Mouse (Mus musculus) embryonic facial prominence, embryonic 11.5 days (tissue): ENCODE measurements around the gene Uaca. TPM values are rescaled to one million over a fixed set of nuclear protein-coding genes. Genes with fewer than 3 reads are reported as not detected.

Source experiments
- ATAC-seq: fragments of 200-750 bp; cut with Nextera tagmentation; replicated peaks from 2 replicates; pipeline ENCODE4 v1.8.0; 2017; ENCODE audit warnings: low read depth; ENCODE audit not compliant: insufficient number of reproducible peaks, low FRiP score, low TSS enrichment
- DNase-seq: peaks from one replicate; pipeline ENCODE4 v3.0.0-alpha.2; 2015; ENCODE audit warnings: low spot score
- H3K27ac ChIP-seq: fragments of 300-500 bp; sonication (generic); replicated peaks from 2 replicates; pipeline ENCODE4 v1.5.1; 2014; ENCODE audit warnings: mild to moderate bottlenecking, low read depth, low read length, control low read depth
- H3K27me3 ChIP-seq: fragments of 300-500 bp; sonication (generic); 2 replicates; pipeline ENCODE4 v1.6.1; 2014; ENCODE audit warnings: mild to moderate bottlenecking, low read length, moderate library complexity, mixed read lengths; ENCODE audit not compliant: control insufficient read depth, insufficient read depth
- H3K36me3 ChIP-seq: fragments of 300-500 bp; sonication (generic); replicated peaks from 2 replicates; pipeline ENCODE4 v1.6.1; 2014; ENCODE audit warnings: low read depth, mild to moderate bottlenecking, low read length, moderate library complexity, mixed read lengths; ENCODE audit not compliant: control insufficient read depth, insufficient read depth
- H3K4me1 ChIP-seq: fragments of 300-500 bp; sonication (generic); 2 replicates; pipeline ENCODE4 v1.6.1; 2014; ENCODE audit warnings: low read length, mixed read lengths; ENCODE audit not compliant: control insufficient read depth, insufficient read depth
- H3K4me2 ChIP-seq: fragments of 300-500 bp; sonication (generic); 2 replicates; pipeline ENCODE4 v1.6.1; 2014; ENCODE audit warnings: low read depth, mild to moderate bottlenecking, control low read depth, low read length, moderate library complexity
- H3K4me3 ChIP-seq: fragments of 300-500 bp; sonication (generic); 2 replicates; pipeline ENCODE4 v1.5.1; 2014; ENCODE audit warnings: low read depth, low read length, control low read depth
- H3K9ac ChIP-seq: fragments of 300-500 bp; sonication (generic); replicated peaks from 2 replicates; pipeline ENCODE4 v1.6.1; 2014; ENCODE audit warnings: mild to moderate bottlenecking, control low read depth, low read length
- H3K9me3 ChIP-seq: fragments of 300-500 bp; sonication (generic); replicated peaks from 2 replicates; pipeline ENCODE4 v1.6.1; 2016; ENCODE audit warnings: mild to moderate bottlenecking, low read length, inconsistent platforms, mixed read lengths; ENCODE audit not compliant: control insufficient read depth
- WGBS: fragments of 180-500 bp; shearing (Covaris S2); extraction: QIAGEN DNeasy Blood & Tissue Kit; methylation state at CpG from one replicate; pipeline ENCODE4 v1.1.7; 2014; 5-methylcytosine and 5-hydroxymethylcytosine counted together
- polyA plus RNA-seq: library from polyadenylated mRNA; unstranded; fragments of >200 nt; fragmentation: Nextera tagmentation; extraction: Ambion mirVana; gene quantifications from 2 replicates; pipeline ENCODE4 v1.2.1, GENCODE M21; 2014

Uaca gene
- polyA plus RNA-seq, 1 experiment from 2014 or later, result 22.8 TPM

DNA sequence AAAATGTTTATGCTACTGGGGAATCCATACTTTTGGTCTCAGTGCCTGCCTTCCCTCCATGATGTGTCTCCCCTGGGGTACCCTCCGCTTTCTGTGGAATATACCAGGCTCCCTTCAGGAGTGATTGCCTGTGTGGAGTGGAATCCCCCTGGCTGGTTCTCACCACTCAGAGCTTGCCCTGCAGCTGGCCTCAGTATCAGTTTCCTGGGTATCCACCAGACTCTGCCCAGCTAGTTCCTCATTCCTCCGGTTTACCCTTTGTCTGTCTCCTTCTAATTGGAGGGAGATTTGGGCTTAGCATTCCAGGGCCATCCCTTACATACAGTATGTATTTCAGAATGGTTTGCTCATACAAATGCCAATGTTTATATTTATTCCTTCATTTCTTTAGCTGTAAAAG, 33.9 kb downstream of the Uaca start:
- Histone ChIP-seq H3K9ac (no peak overlapping the region), H3K36me3 (no peaks in the 10 kb centered on the region), H3K4me3 (no peak overlapping the region), H3K4me2 (no peak overlapping the region), H3K4me1 (no peaks in the 10 kb centered on the region; the same call in 1 of the 2 replicates), H3K27me3 (no peaks in the 10 kb centered on the region), H3K9me3 (no peaks in the 10 kb centered on the region), H3K27ac (no peak overlapping the region)
- ATAC-seq, result no peak
- DNase-seq, result no peak
- 71% methylated on average over 2 of the region's 2 CpGs for WGBS

DNA sequence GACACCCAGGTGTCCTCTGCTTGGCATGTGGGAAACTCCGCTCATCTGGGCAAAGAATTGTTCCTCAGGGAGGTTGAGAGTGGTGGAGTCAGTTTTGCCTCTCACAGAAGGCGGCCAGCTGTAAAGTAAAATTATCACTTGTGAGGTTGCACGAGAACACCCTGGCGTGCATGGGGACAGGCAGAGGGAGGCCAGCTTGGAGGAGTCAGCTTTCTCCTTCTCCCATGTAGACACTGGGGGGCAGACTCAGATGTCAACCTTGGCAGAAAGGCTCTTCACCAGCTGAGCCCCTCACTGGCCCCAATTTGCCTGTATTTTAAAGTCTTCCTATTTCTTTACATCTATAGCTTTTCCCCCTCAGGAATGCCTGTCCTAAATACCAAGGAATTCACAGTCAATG, 35.3 kb downstream of the Uaca start:
- ATAC-seq (no peak), DNase-seq (no peak)
- H3K36me3 ChIP-seq, result no peaks in the 10 kb centered on the region
- no peaks in the 10 kb centered on the region for H3K27me3 ChIP-seq
- H3K4me3 ChIP-seq, result no peak overlapping the region
- no peak overlapping the region for H3K9ac ChIP-seq
- H3K9me3 ChIP-seq, result no peaks in the 10 kb centered on the region
- 50% methylated on average over 4 of the region's 4 CpGs for WGBS
- no peak overlapping the region for H3K4me2 ChIP-seq
- no peaks in the 10 kb centered on the region; the same call in 1 of the 2 replicates for H3K4me1 ChIP-seq
- H3K27ac ChIP-seq, result no peak overlapping the region

DNA sequence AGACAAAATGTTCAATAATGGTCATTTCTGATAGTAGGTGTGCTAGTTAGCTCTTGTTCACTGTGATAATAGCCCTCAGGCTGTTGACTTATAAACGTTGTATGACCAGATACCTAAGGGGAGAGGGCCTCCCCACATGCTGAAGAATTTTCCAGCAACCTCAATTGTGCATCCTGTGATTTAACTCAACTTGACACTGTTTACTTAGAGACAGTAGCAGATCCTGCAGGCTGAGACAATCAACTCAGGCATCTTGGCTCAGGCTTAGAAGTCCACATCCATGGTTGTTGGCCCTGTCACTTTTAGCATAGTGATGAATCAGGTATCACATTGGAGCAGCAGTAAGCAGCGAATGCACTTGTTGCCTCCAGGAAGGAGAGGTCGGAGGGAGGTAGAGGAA, 35.7 kb downstream of the Uaca start:
- no peak overlapping the region for H3K9ac ChIP-seq
- 53% methylated on average over 3 of the region's 3 CpGs for WGBS
- H3K27me3 ChIP-seq, result no peaks in the 10 kb centered on the region
- no peak overlapping the region for H3K27ac ChIP-seq
- H3K4me2 ChIP-seq, result no peak overlapping the region
- H3K4me3 ChIP-seq, result no peak overlapping the region
- H3K36me3 ChIP-seq, result no peaks in the 10 kb centered on the region
- ATAC-seq (no peak), DNase-seq (no peak)
- no peaks in the 10 kb centered on the region for H3K9me3 ChIP-seq
- H3K4me1 ChIP-seq, result no peaks in the 10 kb centered on the region; the same call in 1 of the 2 replicates

DNA sequence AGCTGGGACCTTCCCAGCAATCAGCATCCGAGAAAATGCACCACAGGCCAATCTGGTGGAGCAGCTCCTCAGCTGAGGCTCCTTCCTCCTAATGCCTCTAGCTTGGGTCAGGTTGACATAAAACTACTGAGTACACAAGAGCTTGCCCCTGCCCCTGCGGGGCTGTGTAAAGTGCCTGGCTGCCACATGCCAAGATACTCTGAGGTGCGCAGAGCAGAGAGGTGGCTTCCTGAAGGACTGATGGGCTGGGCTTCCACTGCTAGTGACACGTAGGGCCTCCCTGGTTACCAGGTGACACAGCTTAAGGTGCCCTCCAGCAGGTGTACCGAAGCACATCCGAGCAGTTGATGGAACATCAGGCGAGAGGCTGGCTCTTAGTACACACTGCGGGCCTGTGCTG, 37.9 kb downstream of the Uaca start:
- H3K4me1 ChIP-seq, result no peaks in the 10 kb centered on the region; the same call in 1 of the 2 replicates
- H3K27me3 ChIP-seq, result no peaks in the 10 kb centered on the region
- no peaks in the 10 kb centered on the region for H3K9me3 ChIP-seq
- DNase-seq (no peak), ATAC-seq (no peak)
- 93% methylated on average over 8 of the region's 8 CpGs for WGBS
- H3K36me3 ChIP-seq, result no peaks in the 10 kb centered on the region
- no peak overlapping the region for H3K4me3 ChIP-seq
- no peak overlapping the region for H3K27ac ChIP-seq
- no peak overlapping the region for H3K4me2 ChIP-seq
- H3K9ac ChIP-seq, result no peak overlapping the region

DNA sequence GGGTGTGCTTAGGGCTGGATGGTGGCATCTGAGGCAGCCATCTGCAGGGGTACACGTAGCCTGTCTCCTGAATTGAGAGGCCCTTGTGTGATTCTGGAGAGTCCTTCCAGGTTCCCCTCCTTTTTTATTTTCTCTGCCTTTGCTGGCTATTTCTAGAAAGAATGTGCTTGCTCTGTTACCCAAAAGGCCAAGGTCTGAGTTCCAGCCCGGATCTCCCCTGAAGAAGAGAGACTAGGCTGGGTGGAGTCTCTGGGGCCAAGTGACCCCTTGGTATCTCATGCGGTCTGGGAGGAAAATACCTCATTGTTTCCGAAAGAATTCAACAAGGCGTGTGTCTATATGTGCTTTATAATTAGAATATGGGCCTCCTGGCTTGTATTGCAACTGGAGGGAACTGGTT, 41.8 kb downstream of the Uaca start:
- ATAC-seq, result no peak
- Histone ChIP-seq H3K4me3 (no peak overlapping the region), H3K27ac (no peak overlapping the region), H3K4me1 (peaks cover under 1% of the 10 kb centered on the region), H3K36me3 (no peaks in the 10 kb centered on the region), H3K9ac (no peak overlapping the region), H3K4me2 (no peak overlapping the region), H3K27me3 (no peaks in the 10 kb centered on the region), H3K9me3 (no peaks in the 10 kb centered on the region)
- DNase-seq, result no peak
- 70% methylated on average over 5 of the region's 5 CpGs for WGBS

DNA sequence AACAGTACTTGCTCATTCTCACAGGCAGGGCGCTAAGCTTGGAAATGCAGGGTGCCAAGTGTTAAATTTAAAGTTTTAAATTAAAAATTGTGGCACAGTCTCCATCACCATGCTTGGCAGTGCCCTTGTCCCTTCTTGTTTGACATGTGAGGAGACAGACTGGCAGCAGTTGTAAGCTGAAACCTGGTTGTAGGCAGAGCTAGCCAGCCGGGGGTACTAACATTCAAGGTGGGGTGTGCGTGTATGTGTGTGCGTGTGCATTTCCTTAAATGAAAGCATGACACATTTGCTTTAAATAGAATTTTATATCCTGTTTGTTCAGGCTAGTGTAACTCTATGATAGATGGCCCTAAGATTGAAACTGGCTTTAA, 42.7 kb downstream of the Uaca start:
- Histone ChIP-seq H3K9ac (no peak overlapping the region), H3K27me3 (no peaks in the 10 kb centered on the region), H3K4me1 (peaks cover 4% of the 10 kb centered on the region), H3K9me3 (no peaks in the 10 kb centered on the region), H3K4me2 (no peak overlapping the region), H3K27ac (no peak overlapping the region), H3K36me3 (no peaks in the 10 kb centered on the region), H3K4me3 (no peak overlapping the region)
- ATAC-seq (no peak), DNase-seq (no peak)
- WGBS, result 49% methylated on average over 4 of the region's 4 CpGs

DNA sequence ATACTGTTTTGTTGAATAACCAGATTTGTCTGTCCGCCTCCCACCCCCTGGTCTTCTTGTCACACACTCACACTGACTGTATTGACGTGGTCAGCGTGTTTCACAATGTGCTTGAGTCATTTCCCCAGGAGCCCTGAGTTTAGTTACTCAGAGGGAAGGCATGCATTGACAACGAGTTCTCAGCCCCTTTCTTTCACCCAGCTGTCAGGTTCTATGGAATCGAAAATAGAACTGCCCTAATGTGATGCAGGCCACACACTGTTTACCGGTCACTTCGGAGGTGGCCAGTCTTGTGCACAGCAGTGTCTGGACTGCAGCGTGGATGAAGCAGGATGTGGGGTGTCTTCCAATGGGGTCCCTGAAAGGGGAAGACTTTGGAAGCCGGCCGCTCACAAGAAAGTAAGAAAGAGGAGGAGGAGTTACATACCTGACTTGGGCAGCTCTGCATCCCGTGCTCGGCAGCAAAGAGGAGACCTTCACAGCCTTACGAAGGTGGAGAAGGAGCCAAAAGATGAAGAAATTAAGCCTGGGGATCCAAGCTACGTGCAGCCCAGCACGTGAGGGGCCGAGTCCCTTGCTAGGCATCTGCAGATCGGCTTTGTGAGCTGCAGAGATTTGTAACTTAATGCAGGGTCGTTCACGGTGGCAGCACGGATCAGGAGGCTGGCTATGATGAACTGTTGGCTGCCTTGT, 43.3 kb downstream of the Uaca start:
- Histone ChIP-seq H3K4me2 (peak overlapping the region; percentile 32), H3K27me3 (no peaks in the 10 kb centered on the region), H3K9me3 (no peaks in the 10 kb centered on the region), H3K4me1 (peaks cover 4% of the 10 kb centered on the region), H3K4me3 (peak overlapping the region; percentile 21), H3K9ac (peak overlapping the region; percentile 39), H3K27ac (0 out of 2 replicates have a peak overlapping the region, but pooled peaks have one; percentile 43), H3K36me3 (no peaks in the 10 kb centered on the region)
- DNase-seq (peak; percentile 60), ATAC-seq (peak; percentile 67; the same call in 1 of the 2 replicates)
- WGBS, result 13% methylated on average over 20 of the region's 20 CpGs

DNA sequence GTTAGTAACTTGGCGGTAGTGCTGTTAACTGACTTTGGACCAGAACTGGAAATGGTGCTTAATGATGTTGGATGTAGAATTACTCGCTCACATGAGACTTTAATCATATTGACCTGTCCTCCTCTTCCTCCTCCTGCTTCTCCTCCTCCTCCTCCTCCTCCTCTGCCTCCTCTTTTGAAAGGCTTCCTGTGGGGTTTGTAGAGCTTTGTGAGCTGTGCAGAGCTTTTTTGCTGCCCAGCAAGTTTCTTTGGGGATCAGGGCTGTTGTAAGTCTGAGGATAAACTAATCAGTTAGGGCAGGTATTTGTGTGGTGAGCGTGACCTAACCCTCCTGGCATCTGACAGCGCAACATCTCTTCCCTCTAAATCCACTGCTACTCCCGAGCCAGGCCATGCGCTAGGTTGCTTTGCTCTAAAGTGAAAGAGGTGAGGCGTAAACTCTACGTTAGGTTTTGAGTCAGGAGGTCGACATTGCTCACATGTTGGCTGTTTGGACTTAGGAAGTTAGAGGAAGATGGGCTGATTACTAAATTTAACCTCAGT, 44.1 kb downstream of the Uaca start:
- Histone ChIP-seq H3K4me2 (peak overlapping the region; percentile 8; the same call in 1 of the 2 replicates), H3K9ac (no peak overlapping the region)

More for the DNA sequence above, 44.1 kb downstream of the Uaca start:
- ATAC-seq (no peak), DNase-seq (peak; percentile 26)
- H3K27me3 ChIP-seq, result no peaks in the 10 kb centered on the region
- no peak overlapping the region; the same call in 1 of the 2 replicates for H3K27ac ChIP-seq
- H3K4me1 ChIP-seq, result peaks cover 4% of the 10 kb centered on the region
- H3K4me3 ChIP-seq, result no peak overlapping the region
- H3K36me3 ChIP-seq, result no peaks in the 10 kb centered on the region
- 41% methylated on average over 9 of the region's 9 CpGs for WGBS
- H3K9me3 ChIP-seq, result no peaks in the 10 kb centered on the region
